Mouse (Mus musculus) brain, embryonic 14.5 days (tissue): ENCODE data around the gene Efna1. TPM values are rescaled to one million over a fixed set of nuclear protein-coding genes. Genes with fewer than 3 reads are reported as not detected.

Experiments used
- DNase-seq: peaks from one replicate; pipeline ENCODE4 v3.0.0-alpha.2; 2011; ENCODE audit warnings: low read depth
- CTCF ChIP-seq: fragments of 200-500 bp; IDR thresholded peaks from 2 replicates; pipeline ENCODE4 v1.5.1; 2012; ENCODE audit warnings: inconsistent platforms, mild to moderate bottlenecking, moderate library complexity, borderline replicate concordance; ENCODE audit not compliant: insufficient read depth, insufficient read length; ENCODE audit errors: extremely low read depth
- POLR2A ChIP-seq: fragments of 200-500 bp; IDR thresholded peaks from 2 replicates; pipeline ENCODE4 v1.6.1; 2012; ENCODE audit warnings: mild to moderate bottlenecking, inconsistent platforms, borderline replicate concordance; ENCODE audit not compliant: poor library complexity, insufficient read depth, insufficient read length, severe bottlenecking; ENCODE audit errors: extremely low read depth
- polyA plus RNA-seq: library from polyadenylated mRNA; depleted of rRNA; stranded (reverse); fragments of >200 nt; gene quantifications from 2 replicates; pipeline ENCODE4 v1.2.3, GENCODE M21; 2012

The Efna1 gene
- polyA plus RNA-seq, 1 experiment: 12.0 TPM

GRCm38 (mm10) chr3:89300071-89300470 is 19.1 kb upstream of the Efna1 start:
- TF ChIP-seq CTCF: no peak
- no peak for TF ChIP-seq POLR2A
- no peak for DNase-seq

GRCm38 (mm10) chr3:89299499-89299898 is 18.6 kb upstream of the Efna1 start:
- TF ChIP-seq POLR2A (no peak), CTCF (no peak)
- peak; percentile 56 for DNase-seq

GRCm38 (mm10) chr3:89298908-89299307 is 18.0 kb upstream of the Efna1 start:
- no peak for DNase-seq
- TF ChIP-seq POLR2A (no peak), CTCF (no peak)

GRCm38 (mm10) chr3:89296761-89297396 is 15.9 kb upstream of the Efna1 start:
- TF ChIP-seq POLR2A (no peak), CTCF (no peak)
- peak; percentile 40 for DNase-seq

GRCm38 (mm10) chr3:89295685-89296230 is 14.8 kb upstream of the Efna1 start:
- no peak for TF ChIP-seq CTCF
- TF ChIP-seq POLR2A: no peak
- no peak for DNase-seq

GRCm38 (mm10) chr3:89294195-89294594 is 13.3 kb upstream of the Efna1 start:
- no peak for TF ChIP-seq CTCF
- no peak for TF ChIP-seq POLR2A
- no peak for DNase-seq

GRCm38 (mm10) chr3:89293247-89293918 is 12.4 kb upstream of the Efna1 start:
- TF ChIP-seq CTCF: no peak
- TF ChIP-seq POLR2A: no peak
- DNase-seq: no peak

GRCm38 (mm10) chr3:89292303-89292702 is 11.4 kb upstream of the Efna1 start:
- DNase-seq: no peak
- TF ChIP-seq POLR2A (no peak), CTCF (no peak)

GRCm38 (mm10) chr3:89291874-89292273 is 10.9 kb upstream of the Efna1 start:
- TF ChIP-seq POLR2A: no peak
- DNase-seq: no peak

- TF ChIP-seq POLR2A (no peak), CTCF (no peak)
- DNase-seq: no peak
Observed at GRCm38 (mm10) chr3:89288503-89288928, 7.6 kb upstream of the Efna1 start.

GRCm38 (mm10) chr3:89287286-89287685 is 6.3 kb upstream of the Efna1 start:
- TF ChIP-seq CTCF (no peak), POLR2A (no peak)
- no peak for DNase-seq

GRCm38 (mm10) chr3:89285526-89285925 is 4.6 kb upstream of the Efna1 start:
- DNase-seq: no peak
- no peak for TF ChIP-seq CTCF
